Mouse (Mus musculus): ENCODE measurements at regions not wholly inside any gene's neighbourhood (a gene's known extent, or its start where the extent isn't known, plus 50 kb on each side); places are given as distances from the start of the nearest gene placed in this dataset.

DNA sequence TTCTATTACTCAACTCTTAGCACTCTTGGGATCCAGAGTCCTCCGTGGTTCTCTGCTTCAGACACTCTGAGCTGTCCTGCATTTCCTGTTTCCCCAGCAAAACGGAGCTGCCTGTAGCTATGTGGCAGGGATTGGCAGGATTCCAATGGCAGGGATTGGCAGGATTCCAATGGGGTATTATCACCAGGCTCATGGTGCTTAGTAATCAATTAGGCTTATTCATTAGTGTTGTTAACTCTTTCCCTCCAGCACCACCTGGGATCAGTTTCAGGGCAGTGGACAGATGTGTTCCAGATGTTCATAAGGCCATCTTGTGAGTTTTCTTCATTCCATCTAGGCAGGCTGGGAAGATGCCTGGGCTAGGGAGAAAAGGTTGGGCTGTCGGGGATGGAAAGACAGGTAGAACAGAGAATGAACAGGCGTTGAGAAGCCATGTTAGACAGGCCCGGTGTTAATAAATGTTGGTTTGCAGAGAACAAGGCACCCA, 163.5 kb downstream of the Emp1 start:
- DNase-seq = no peak

DNA sequence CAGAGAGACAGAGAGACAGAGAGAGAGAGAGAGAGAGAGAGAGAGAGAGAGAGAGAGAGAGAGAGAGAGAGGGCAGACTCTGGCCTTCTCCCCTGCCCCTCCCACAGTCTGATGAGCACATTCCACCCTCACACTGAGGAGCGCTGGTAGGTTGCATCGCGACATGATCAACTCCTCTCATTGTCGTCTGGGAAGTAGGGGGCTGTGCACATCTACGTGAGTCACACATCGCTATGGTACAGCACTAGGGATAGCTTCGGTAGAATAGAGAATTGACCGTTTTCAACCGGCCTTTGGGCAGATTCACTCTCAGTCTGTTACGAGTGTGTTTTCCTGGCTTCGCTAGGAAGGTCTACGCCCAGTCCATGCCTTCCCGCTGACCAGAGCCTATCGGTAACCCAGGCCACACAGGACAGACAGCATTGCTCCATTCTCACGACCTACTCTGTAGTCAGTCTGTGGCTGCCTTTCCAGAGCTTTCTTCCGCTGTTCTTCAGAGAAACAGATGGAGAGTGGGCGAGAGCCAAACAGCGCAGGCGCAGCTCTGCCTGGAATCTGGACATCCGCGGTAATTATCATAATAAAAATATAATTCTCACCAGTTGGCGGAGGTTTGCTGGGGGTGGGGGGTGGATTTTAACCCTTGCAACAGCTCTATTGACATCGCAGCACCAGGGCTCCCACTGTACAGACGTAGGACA, 164.3 kb downstream of the Emp1 start:
- DNase-seq = peak; percentile 73

DNA sequence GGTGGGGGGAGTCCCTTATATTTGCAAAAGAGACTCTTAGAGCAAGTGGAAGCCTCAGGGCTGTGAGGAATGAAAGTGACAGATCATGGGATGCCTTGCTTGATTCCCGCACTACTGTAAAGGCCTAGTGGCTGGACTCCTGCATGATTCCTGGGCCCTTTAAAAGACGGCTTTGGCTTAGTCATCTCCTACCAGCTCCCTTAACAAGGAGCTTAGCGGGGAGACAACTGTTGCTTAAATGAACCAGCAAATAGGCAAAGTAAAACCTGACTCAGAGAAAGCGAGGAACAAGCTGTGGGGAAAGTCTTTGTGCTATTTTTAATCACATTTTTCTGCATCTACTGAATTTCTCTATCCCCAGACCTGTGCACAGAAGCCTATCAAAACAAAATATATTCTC, 165.5 kb downstream of the Emp1 start:
- no peak for DNase-seq

DNA sequence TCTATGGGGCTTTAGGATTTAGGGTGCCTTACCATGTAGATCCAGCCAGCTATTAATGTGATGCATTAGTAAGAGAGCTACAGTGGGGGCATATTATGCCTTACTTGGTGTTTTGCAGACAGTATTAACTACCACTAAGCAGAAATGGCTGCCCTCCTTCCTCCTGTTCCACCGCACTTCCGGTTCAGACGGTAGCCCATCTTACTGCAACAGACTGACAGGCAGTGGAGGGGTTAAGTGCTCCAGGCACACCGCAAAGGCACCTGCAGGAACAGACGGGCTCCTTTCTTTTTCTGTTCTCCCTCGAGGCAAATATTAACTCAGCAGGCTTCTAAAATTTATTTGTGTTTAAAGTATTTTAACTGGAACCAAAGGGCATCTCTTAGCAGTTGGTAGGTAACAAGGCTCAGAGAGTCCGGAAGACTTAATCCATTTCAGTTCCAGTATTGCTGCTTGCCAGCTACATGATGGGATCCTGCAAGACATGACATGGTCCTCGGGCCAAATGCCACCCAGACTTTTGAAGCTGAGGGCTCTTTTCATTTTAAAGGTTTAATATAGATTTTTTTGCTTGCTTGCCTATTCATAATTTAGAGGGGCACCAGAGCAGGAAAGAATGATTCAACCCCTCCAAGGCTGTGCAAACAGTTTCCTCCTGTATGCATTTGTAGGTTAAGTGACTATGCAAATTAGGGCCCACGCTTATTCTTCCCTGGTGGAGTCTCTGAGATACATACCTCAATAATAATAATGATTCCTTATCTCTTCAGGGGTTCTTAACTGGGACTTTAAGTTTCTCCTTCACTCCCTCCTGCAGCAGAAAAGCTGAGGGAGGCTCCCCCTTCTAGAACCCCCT, 177.7 kb downstream of the Emp1 start:
- DNase-seq = no peak

DNA sequence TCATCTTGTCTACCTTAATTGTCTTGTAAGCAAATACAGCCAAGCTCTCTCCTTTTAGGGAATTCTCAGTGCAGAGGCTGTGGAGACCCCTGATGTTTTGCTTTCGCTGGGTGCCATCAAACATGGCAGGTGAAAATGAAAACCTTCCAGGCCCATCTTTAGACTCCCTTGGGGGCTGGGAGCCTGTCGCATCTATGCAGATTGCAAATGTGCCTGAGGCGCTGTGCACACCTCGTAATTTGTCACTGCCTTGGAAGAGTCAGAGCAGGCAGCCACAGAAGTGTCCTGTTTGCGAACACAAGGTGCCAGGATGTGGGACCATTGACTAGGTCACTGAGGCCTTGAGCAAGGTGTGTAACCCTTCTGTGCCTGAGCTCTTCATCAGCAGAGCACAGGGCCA, 179.2 kb downstream of the Emp1 start:
- no peak for DNase-seq

DNA sequence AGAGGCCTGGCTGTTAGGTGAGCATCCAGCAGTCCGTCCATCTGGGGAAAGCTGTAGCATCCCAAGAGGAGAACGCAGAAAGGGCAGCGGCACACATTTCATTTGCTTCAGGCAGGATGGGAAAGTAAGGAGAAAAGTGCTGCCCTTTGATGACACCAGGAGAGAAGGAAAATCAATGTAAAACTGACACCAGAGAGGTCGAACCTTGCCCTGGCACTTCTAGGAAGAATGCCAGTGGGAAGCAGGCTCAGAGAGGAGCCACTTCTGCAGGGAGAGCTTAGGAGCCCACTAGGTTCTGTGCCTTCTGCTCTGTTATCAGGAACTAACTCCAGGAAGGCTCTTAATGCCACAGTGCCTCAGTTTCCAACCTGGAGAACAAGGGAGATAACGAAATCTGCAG, 180.0 kb downstream of the Emp1 start:
- DNase-seq = no peak

DNA sequence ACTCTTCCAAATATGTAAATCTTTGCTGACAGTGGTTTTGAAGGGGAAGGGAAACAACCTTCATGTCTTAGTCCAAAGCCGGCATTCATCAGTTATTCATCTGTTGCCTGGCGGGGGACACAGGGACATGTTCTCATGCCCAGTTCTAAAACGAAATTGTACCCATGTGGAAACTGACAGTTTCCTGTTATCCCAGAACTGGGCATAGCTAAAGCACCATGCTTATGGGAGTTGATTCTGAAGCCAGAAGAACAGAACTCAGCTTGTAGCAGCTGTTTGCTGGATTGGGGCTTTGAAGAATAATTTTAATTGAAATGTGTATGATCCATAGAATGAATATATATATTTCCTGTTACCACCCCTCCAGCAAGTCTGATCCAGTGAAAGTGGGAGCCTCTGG, 181.0 kb downstream of the Emp1 start:
- no peak for DNase-seq

DNA sequence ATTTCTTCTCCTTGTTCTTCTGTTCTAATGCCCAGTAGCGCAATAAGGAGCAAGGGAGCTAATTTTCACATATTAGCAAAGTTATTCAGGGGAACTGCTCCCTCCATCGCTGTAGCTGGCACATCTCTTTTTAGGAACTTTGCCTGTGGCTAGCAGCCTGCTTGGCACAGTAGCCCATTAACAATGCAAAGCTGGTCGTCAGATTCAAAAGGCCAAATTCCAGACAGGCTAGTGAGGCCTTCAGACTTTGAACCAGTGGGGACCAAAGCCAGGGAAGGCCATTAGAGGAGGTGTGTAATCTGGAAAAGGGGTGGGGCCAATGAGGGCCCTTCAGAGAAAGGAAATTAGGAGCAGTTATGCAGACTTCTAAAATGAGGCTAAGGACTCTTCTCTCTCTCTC, 181.5 kb downstream of the Emp1 start:
- no peak for DNase-seq

DNA sequence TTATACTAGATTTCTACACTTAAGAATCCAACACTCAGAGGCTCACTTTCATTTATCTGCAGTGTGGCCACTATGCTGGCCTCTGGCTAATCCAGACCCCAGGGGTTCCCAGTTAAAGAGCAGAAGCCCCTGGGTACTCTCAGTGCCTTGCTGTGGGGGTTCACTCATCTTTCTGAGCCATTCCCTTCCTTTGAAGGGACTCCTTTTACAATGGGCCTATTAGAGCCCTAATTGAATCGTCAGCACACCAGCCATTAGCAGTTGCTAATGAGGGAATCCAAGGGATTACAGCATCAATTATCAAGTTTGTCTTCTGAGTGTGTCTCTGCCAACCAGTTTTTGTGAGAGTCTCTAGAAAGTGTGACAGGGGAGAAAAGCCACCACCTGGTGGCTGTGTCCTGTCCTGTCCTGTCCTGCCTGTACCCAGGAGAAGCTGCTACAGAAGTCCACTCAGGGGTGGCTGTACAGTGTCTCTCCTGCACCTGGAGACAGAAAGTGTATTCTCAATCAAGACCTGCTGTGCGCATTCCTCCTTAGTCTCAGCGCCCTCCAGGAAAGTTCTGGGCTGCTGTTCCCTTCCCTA, 188.1 kb downstream of the Emp1 start:
- no peak for DNase-seq

DNA sequence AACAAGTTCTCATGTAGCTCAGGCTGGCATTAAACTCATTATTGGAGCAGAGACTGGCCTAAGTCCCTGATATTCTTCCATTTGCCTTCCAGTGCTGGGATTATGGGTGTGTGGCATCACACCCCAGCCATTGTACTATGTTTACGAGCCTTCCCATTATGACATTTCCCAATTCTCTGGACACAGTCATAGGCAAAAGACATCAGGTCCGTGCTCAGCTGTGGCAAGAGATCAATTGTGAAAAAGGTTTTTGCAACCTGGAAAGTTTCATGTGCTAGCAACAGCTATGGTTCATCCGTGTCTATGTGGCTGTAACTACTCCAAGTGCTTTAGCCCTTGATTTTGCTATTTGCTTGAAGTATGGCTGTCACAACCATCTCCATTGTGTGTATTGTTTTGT, 190.1 kb downstream of the Emp1 start:
- DNase-seq = no peak

DNA sequence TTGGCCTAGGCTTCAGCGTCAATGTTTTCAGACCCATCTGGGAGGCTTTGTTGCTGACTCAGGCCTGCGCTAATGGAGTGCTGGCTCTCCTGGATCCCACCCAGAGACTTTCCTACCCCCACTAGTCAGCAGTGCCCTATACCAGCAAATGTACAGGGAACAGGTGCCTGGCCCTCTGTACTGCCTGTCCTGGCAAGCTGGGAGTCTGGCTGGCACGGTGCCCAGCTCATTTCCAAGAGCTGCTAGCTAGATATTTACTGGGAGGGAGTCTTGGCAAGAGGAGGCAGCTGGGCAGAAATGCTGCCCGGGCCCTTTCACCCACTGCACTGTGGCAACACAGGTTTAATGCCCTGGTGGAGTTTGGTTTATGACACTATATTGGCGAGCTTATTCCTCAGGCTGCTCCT, 197.2 kb downstream of the Emp1 start:
- peak; percentile 71 for DNase-seq

DNA sequence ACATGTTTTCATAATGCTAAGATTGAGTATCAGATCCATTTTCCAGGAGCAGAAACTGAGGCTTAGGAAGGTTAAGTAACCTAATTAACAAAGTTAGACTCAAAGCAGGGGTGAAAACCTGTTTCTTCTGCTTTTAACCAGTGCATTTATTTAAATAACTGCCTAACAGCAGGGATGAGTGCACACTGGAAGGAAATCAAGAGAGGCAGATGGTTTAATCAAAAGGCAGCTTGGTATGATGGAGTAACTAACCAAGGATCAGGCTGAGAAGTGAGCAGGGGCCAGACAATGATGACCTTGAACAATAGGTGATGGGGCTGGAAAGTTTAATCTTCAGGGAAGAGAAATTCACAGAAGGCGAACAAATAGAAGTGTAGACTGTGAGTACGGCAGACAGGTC, 199.9 kb downstream of the Emp1 start:
- no peak for DNase-seq

DNA sequence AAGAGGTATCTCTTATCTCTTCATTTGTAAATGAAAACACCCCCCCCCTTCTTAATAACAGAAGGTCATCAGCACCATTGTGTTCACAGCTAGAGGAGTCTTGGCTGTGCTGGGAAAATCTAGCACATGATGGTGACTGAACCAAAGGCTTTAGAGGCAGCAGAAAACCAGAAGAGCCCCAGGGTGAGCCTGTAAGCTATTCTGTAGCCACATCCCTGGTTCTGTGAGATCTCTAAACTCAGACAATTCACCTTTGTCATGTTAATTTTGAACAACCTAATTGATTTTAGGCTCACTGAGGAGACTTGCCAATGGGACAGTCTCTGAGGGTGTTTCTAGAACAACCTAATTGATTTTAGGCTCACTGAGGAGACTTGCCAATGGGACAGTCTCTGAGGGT, 201.4 kb downstream of the Emp1 start:
- DNase-seq = no peak

DNA sequence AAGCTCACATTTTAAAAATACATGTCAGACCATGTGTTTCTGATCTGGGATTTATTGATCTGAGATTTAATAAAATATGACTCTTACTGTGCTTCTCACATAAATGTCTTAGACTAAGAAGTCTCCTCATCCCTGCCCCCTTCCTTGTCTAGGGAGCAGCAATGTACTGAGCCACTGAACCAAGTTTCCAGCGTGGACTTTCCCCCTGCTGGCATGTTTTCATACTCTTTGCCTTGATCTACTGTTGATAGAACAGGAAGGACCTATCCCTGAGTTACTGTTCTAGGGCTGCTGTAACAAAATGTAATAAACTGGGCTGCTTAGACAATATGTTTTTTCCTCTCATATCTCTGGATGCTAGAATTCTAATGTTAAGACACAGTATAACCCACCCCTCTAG, 206.7 kb downstream of the Emp1 start:
- DNase-seq = no peak

DNA sequence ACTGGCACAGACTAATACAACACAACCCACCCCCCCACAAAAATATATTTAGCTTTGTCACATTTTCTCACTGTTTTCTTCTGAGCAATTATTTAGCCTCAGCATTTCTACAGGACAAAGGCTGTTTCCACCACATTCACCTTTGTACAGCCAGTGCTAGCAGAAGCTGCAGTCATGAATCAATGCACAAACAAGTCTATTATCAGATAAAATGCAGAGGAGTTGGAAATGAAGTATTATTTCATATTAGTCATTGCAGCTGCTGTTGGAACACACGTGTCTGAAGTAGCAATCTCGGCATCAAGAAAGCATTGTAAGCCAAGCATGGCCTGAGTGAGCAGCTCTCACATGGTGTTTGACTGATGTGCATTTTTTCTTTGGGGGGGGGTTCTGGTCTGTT, 212.9 kb downstream of the Emp1 start:
- DNase-seq = no peak

DNA sequence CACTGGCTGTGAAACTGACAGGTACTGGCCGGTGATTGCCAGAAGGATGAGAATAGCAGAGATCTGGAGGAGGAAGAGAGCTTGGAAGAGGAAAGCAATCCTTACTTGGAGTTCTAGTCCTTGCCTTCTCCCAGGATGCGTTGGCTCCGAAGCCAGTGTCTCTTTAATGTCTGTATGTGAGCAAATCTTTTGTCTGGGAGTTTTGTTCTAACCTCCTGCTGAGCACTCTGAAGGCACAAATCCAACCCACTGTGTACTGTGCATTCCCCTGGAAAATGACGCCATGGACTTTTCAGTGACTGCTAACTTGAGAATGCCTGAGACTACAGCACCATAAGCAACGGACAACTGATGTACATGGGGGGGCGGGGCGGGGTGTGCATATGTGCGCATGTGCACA, 216.4 kb downstream of the Emp1 start:
- no peak for DNase-seq

DNA sequence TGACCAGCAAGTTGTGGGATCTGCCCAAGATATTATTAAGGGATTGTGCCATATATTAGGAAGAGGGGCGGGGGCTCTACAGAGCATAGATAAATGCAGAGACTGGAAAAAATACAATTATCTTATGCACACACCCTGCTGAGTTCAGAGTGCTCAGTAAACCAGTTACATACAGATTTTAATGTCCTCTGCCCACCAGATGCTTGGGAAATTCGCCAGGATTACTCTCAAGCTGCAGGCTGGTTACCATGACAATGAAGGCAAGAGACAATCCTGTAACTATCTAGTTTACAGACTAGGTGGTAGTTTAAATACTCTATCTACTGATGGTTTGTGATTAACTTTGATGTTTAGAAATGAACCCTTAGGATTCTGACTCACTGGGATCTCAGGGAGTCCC, 220.2 kb downstream of the Emp1 start:
- no peak for DNase-seq

DNA sequence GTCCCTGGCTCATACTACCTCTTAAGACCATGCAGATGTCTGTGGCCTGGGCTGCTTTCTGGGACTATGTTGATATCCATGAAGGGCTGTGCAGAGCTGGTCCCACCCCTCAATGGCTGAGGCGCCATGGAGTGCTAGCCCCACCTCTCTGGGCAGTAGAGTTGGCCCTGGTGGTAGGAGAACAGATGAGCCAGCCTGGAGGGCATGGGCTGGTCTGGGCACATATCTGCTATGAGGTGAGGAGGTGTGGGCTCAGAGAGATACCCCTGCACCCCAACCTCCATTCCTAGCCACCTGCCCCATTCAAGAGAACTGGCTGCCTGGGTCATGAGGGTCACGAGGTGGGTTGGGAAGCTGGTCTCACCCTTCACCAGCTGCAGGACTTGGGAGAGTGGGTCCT, 222.4 kb downstream of the Emp1 start:
- DNase-seq = no peak

DNA sequence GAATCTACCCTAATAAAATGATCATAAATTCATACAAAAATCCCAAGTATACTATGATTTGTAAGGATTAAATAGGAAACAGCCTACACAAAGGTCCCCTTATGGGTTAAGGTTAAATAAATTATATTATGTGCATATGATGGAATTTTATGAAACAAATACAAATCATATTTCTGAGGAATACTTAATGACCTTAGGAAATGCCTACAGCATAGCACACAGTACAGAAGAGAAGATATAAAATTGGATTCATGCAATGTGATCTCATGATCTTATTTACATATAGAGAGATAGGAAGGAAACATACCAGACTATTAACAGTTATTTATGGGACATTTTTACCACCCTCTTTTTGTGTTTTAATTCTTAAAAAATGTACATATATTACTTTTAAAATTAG, 227.7 kb downstream of the Emp1 start:
- no peak for DNase-seq

DNA sequence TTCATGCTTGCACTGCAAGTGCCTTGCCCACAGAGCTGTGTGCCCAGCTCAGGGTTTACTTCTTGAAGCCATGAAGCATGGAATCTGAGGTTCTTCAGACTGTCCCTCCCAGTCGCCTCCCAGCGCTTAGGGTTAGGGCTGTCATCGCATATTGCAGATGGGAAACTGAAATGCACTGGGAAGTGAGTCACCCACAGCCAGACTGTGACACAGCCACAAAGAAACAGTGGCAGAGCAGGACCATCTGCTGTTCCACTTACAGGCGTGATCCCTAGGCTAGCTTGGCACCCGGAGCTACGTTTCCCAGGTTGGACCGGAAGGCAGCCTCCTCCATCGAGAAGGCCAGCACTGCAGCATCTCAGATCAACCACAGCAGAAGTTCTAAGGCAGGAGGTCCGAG, 228.7 kb downstream of the Emp1 start:
- DNase-seq = peak; percentile 20

DNA sequence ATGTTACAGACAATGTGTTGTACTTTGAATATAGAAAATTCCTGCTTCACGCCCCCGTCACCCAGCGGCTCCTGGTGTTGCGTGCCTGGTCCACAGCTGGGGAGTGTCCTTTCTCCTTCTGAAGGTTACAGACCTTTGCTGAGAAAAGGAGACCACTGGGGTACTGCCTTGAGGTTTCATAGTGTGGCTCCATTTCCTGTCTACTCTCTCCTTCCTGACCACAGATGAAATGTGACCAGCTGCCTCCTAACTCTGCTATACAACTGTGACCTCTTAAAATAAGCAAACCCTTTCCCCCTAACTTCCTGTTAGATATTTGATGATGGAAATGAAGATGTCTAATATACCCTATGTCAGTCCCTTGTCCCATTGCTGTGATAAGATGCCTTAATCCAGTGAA, 234.0 kb downstream of the Emp1 start:
- no peak for DNase-seq

DNA sequence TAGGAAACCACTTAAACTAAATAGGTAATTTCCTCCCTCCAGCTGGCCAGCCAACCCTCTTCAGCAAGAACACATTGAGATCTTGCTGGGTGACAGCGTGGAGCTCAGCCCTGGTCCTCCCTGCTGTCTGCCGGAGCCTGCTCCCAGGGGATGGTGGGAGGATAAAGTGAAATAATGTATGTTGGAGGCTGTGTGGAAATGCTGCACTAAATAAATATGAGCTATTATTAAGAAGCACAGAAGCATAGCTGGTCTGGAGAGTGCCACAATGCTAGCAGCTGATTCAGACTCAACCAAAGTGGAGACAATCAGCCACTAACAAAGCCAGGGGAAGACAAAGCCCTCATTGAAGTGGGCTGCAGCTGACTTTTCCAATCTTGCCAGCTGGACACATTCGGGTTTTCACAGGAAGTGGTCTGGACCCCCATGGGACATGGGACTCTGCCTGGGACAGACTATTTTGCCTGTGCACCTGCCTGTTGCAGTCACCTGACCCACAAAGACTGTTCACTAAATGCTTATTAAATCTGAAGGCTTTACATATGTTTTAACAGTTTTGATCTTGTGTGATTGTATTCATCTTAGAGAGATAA, 248.3 kb downstream of the Emp1 start:
- no peak for DNase-seq

DNA sequence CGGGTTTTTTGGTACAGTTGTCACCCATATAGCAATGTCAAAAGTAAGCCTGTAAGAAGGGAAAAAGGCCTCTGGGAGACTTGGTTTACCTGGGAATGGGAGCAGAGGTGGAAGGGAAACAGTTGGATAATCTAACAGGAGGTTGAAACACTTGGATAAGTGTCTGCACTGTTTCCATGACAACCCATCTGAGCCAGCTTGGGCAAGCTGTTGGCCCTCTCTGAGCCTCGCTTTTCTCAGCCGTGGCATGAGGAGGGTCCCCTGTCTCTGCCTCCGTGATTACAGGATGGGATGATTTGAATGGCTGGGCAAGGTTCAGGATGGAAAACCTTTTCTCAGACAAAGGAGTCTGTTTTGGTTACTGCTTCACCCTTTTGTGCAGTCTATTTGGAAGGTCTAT, 265.6 kb downstream of the Emp1 start:
- DNase-seq = peak; percentile 21

DNA sequence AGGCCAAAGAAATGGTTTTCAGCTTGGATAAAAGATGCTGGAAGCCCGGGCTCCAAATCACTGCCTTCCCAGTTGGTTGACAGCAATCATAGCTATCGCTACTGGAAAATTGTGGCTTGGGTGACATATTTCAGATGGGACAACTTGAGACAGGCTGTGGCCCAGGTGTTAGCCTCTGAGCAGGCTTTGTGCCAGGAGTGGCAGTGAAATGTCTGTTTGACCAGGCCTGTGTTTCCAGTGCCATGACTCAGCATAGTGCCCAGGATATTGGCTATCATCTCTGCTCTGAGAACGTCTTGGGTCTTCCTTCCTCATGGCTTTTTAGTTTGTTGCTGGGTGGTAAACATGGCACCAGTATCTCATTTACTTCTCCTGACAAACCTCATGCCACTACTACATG, 266.9 kb downstream of the Emp1 start:
- DNase-seq = no peak

Measured in right cerebral cortex, postnatal 25 days (tissue).